Mouse (Mus musculus) natural killer cell, adult 2 months (primary cell): ENCODE results near the gene Hps5.
A peak's percentile ranks its signal among the peaks of the same experiment; 100 is the strongest.
"Not testable (repeated sequence)": the region's sequence is repeated elsewhere in the genome, so short reads cannot be mapped to it uniquely, and the experiment has no call there.

Source experiments
- DNase-seq, 2 experiments: peaks; one replicate each; pipeline ENCODE4 v3.0.0; 2022; ENCODE audit warnings: low spot score in 2 of 2

Gene Hps5

GRCm38 (mm10) chr7:46795287-46796205, at the start of gene Hps5, which contains the start of gene Gtf2h1:
Hps5 (minus strand) TSS chr7:46796064.
Gtf2h1 (plus strand) TSS chr7:46796103.
- peak; percentile 99 for DNase-seq

GRCm38 (mm10) chr7:46845211-46845977, 49.5 kb upstream of the Hps5 start:
- DNase-seq, result peak; percentile 87 to 88

GRCm38 (mm10) chr7:46843576-46843975, 47.7 kb upstream of the Hps5 start:
- DNase-seq, result no peak

GRCm38 (mm10) chr7:46842278-46842677, 46.4 kb upstream of the Hps5 start:
- no peak for DNase-seq

- no peak for DNase-seq
Observed at GRCm38 (mm10) chr7:46840787-46841525, 45.1 kb upstream of the Hps5 start, which contains the start of gene Ldha. Ldha (plus strand) TSS chr7:46841475.

GRCm38 (mm10) chr7:46840326-46840725, 44.5 kb upstream of the Hps5 start:
- no peak for DNase-seq

GRCm38 (mm10) chr7:46839861-46840260, 44.0 kb upstream of the Hps5 start:
- DNase-seq, result no peak

- DNase-seq, result no peak
Observed at GRCm38 (mm10) chr7:46839446-46839845, 43.6 kb upstream of the Hps5 start.

- peak; percentile 39 to 64 for DNase-seq
Observed at GRCm38 (mm10) chr7:46838891-46839302, 43.0 kb upstream of the Hps5 start.

GRCm38 (mm10) chr7:46838104-46838671, 42.3 kb upstream of the Hps5 start:
- no peak for DNase-seq

- no peak for DNase-seq
Observed at GRCm38 (mm10) chr7:46837073-46837472, 41.2 kb upstream of the Hps5 start.

- no peak for DNase-seq
Observed at GRCm38 (mm10) chr7:46836357-46836756, 40.5 kb upstream of the Hps5 start.

- DNase-seq, result no peak
Observed at GRCm38 (mm10) chr7:46834994-46835610, 39.2 kb upstream of the Hps5 start.

GRCm38 (mm10) chr7:46833670-46834255, 37.9 kb upstream of the Hps5 start:
- DNase-seq, result no peak

- peak; percentile 36 to 47 for DNase-seq
Observed at GRCm38 (mm10) chr7:46833266-46833665, 37.4 kb upstream of the Hps5 start.

- DNase-seq, result not testable (repeated sequence)
Observed at GRCm38 (mm10) chr7:46832112-46832810, 36.4 kb upstream of the Hps5 start.

- DNase-seq, result no peak
Observed at GRCm38 (mm10) chr7:46831693-46832092, 35.8 kb upstream of the Hps5 start.

- DNase-seq, result peak; percentile 26 to 38
Observed at GRCm38 (mm10) chr7:46830799-46831590, 35.1 kb upstream of the Hps5 start.

- DNase-seq, result no peak
Observed at GRCm38 (mm10) chr7:46829911-46830310, 34.0 kb upstream of the Hps5 start.
